Mouse (Mus musculus) kidney, adult 2 months (tissue): ENCODE measurements at regions not wholly inside any gene's neighbourhood (a gene's known extent, or its start where the extent isn't known, plus 50 kb on each side); places are given as distances from the start of the nearest gene placed in this dataset.

ENCODE experiments used
- CTCF ChIP-seq: fragments of 200-500 bp; conservative IDR thresholded peaks from 2 replicates; pipeline ENCODE4 v1.5.1; 2011; ENCODE audit warnings: low read depth, mild to moderate bottlenecking, control low read depth, low read length, moderate library complexity, mixed read lengths; ENCODE audit not compliant: insufficient read depth, insufficient read length
- POLR2A ChIP-seq: fragments of 200-500 bp; IDR thresholded peaks from one replicate; pipeline ENCODE4 v1.6.1; 2011; ENCODE audit warnings: low read depth, low read length, control low read depth

DNA sequence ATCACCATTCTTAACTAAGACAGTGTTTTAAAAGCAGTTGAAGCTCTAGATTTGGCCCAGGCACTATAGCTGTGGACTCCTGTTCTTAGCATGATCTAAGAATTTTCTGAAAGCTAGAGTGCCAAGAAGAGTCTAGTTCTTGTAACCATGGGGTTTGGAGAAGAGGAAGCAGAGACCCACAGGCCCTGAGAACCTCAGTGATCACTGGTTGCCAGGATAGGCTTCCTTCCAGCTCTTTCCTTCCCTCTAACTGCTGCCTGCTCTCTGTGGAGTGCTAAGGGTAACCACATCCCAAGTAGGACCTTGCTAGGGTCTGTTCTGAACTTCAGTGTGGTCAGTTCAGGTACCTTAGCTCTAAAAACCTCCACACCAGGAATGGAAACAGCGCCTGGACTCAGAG is 81.0 kb upstream of the Arhgap5 start:
- TF ChIP-seq CTCF (no peak), POLR2A (no peak)
